Mouse (Mus musculus): ENCODE measurements around the gene Cry2.

The Cry2 gene

DNA sequence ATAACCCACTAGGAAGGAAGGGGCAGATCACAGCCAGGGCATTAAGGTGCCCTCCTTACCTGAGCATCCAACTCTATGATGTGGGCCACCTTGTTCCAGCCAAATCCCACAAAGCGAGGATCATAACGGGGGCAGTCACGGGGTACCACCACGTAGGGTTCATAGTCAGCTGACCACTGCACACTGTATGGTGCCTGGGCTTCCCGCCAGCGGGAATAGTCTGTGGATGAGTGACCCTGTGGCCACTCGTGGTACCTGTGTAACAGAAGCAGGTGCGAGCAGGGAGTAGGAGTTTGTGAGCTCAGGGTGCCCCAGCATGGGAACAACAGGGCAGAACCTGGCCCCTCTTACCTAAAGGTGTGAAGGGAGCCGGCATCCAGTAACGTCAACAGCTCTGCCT is 68.3 kb downstream of the Cry2 start:
- no peak for DNase-seq

GRCm38 (mm10) chr2:92364086-92364485 is 69.8 kb downstream of the Cry2 start:
- no peak for DNase-seq

GRCm38 (mm10) chr2:92362571-92363228 is 71.1 kb downstream of the Cry2 start:
- no peak for DNase-seq

DNA sequence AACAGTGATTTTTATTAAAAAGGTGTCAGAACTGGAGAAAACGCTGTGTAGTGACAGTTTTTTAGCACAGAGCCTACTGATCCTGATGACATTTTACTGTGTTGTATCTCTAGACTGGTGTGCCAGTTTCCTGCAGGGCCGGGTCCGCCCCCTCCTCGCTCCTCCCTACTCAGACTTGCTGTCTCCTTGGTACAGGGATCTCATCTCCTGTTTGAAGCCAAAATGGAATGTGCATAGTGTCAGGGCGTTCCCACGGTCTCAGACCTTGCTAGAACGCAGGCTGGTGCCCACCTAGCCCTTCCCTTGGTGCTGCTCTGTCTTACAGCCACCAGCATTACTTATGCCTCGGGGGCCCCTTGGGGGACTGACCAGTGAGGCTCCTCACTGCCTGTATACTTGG is 72.0 kb downstream of the Cry2 start:
- no peak for DNase-seq

DNA sequence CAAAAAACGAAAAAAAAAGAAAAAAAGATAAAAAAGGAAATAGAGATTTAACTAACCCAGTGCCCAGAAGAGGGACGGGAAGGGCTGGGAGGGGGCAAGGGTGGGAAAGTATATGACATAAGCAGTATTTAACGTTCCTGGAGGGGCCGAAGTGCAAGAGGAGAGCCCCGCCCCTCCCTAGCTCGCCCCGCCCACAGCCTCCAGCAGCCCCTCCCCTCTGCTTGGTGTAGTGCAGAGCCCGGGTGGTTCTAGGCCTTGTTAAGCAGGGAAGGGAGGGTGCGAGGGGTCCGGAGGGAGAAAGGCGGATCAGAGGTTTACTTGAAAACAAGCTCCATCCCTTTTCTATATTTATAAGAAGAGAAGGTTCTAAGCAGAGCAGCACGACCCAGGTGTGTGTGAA is 73.0 kb downstream of the Cry2 start:
- DNase-seq = no peak

GRCm38 (mm10) chr2:92360186-92360823 is 73.5 kb downstream of the Cry2 start:
- no peak for DNase-seq

- DNase-seq = no peak
Observed at GRCm38 (mm10) chr2:92359301-92359700, 74.5 kb downstream of the Cry2 start.

DNA sequence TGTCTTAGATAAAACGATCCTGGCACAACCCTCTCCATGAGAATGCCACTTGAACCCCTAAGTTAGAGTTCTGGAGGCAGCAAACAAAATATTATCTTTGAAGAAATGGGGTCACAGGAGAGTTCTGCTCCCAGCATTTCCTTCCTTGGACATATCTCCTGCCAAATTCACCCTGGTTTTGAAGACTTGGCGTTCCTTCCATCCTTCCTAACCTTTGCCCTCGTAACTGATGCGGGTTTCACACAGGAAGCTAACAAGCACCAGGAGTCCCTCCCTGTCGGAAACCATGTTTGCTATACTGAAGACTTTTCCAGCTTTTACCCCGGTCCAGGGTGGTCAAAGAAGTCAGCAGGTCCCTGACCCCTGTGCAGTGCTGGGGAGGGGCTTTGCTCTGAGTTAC is 79.6 kb downstream of the Cry2 start:
- no peak for DNase-seq
